Mouse (Mus musculus): ENCODE measurements at regions not wholly inside any gene's neighbourhood (a gene's known extent, or its start where the extent isn't known, plus 50 kb on each side); places are given as distances from the start of the nearest gene placed in this dataset.
"Not testable (repeated sequence)": the region's sequence is repeated elsewhere in the genome, so short reads cannot be mapped to it uniquely, and the experiment has no call there.

DNA sequence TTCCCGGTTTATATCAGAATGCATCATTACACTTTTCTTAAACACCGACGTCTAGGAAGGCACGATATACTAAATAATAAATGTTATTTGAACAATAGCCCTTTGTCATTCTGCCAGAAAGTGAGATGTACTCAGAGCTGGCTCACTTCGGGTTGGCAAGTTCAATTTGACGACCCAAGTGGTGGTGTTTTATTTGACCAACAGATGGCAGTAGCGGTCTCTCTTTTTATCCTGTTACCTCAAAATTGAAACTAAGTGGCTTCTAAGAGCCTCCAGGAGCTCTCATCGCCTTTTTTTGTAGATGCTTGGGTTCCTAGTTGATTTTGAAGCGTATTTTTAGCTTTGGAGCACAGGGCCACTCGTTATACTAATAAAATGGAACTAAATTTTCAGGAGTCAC lies 66.7 kb upstream of the Chmp2b start:
- peak; percentile 83 for DNase-seq

GRCm38 (mm10) chr16:65631680-65632079 lies 69.2 kb upstream of the Chmp2b start:
- DNase-seq = no peak

GRCm38 (mm10) chr16:65646741-65647140 lies 84.2 kb upstream of the Chmp2b start:
- DNase-seq = not testable (repeated sequence)

DNA sequence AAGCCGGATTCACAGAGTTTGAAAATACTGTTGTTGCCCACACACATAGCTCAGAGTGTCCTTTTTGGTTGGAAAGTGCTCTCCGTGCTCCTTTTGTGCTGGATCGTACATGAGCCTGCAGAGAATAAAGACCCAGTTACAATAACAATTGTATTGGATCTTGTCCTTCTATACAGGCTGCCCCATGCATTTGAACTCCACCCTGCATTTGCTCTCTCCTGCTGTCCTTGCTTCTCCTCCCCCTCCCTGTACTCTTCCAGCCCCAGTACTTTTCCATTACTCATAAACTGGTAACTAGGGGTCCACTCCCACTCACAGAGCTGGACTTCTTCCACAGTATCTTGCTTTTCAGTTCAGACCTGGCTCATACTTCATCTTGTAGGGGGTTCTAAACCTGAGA lies 86.5 kb upstream of the Chmp2b start:
- DNase-seq = no peak

DNA sequence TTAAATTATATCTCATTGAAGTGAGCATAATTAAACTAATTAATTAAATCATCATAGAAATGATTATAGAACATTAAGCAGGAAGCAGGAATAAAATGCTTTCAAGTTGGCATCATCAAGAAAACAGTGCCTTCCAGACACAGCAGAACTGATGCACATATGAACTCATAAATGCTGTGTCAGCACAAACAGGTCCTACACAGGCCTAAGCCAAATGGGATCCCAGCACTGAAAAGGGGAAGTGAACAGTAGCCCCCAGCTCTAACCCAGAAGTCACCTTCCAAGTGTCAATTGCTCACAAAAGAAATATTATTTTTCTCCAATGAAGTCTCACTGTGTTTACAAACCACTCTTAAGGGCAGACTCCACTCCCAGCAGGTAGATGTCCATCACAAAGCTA lies 93.0 kb upstream of the Chmp2b start:
- DNase-seq = no peak

GRCm38 (mm10) chr16:65657829-65658228 lies 95.3 kb upstream of the Chmp2b start:
- DNase-seq = no peak

DNA sequence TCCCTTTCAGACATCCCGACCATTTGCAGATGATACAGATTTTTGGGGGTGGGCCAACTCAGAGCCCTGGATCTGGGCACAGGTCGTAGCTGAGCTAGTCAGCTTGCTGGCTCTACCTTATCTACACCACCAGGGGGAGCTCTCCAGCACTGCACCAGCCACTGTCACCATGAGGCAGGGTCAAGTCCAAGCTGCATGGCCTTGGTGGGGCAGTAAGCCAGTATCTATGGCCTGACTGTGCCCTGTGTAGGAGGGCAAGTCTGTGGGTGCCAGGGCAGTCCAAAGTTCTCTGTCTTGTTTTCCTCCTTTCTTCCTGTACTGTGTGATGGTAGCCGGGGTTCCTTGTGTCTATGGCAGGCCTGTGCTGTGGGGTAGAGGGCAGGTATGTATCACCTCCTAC lies 102.3 kb upstream of the Chmp2b start:
- DNase-seq = peak; percentile 38

DNA sequence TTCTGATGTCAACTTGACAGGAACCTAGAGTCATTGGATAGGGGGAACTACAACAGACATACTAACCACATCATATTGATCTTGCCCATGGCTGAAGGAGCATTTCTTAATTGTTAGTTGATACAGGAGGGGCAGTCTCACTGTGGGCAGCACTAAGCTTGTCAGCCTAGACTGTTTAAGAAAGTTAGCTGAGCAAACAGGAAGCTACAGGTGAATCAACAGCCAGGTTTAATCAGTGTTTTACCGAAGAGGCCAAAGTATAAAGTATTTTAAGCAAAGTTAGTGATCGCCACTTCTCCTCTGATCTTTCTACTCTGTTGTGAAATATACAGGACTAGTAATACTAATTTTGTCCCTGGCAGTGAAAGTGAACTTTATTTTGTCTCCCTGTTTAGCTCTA lies 109.6 kb upstream of the Chmp2b start:
- no peak for DNase-seq

DNA sequence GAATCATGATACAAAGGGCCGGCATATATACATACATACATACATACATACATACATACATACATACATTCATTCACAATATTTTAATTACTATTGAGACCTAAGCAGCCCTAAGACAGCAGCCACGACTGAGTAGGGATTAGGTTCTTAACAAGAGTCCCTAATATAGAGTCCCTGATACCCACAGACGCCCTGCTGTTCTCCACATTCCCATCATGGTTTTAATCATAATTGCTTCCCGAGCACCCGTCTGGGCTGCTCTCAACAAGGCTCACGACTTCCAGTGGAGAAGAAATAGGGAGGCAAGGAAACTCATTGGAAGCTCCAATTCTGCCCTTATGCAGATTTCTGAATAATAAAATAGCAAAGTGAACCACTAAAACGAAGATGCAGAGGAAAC lies 120.6 kb upstream of the Chmp2b start:
- no peak for DNase-seq

DNA sequence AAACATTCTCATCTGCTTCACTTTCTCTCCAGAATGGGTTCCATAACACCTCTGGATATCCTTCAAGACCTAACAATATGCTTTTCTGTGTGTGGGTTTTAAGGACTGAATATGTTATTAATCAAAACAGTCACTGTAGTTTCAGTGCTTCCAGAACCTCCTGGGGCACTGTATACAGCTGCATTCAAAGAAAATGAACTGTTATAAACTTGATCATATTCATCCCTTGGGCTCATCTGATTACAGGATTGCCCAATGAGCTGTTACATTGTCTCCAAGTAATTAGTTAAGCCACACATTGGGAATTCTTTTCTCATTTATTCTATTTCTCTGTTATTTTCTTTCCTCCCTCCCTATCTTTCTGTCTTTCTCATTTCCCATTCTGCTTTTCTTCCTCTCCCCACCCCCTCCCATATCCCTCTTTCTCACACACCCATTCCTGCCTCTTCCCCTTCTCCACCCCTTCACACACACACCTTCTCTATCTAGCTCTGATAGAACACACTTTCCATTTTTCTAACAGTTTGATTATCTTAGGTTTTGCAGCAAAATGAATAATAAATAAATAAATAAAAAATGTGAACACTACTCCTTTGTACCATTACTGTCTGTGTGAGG lies 121.3 kb upstream of the Chmp2b start:
- no peak for DNase-seq

GRCm38 (mm10) chr16:65693626-65694025 lies 121.4 kb upstream of the Vgll3 start:
- no peak for DNase-seq

DNA sequence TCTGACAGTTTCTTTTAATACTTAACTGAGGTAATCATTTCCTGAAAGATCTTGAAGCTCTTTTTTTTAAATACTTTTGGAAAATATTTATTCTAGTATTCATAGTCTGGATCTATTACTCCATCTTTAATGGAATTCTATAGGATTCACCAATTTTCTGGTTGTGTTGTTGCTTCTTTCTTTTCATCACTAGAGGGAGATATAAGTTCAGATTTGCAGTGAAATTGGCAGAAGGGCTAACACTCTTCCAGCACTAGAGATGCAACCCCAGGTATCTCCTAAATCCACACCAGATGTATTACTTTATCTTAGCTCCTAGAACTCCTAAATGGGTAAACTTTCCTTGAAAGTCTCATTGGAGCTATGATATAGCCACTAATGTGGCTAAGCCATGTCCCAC lies 99.4 kb upstream of the Vgll3 start:
- peak; percentile 14 for DNase-seq

- DNase-seq = no peak
These were observed 96.1 kb upstream of the Vgll3 start for GRCm38 (mm10) chr16:65718791-65719472.

GRCm38 (mm10) chr16:65720953-65721352 lies 94.1 kb upstream of the Vgll3 start:
- DNase-seq = peak; percentile 14

- DNase-seq = no peak
These were observed 89.3 kb upstream of the Vgll3 start for GRCm38 (mm10) chr16:65725559-65726269.

- DNase-seq = no peak
These were observed 88.8 kb upstream of the Vgll3 start for GRCm38 (mm10) chr16:65726289-65726688.

DNA sequence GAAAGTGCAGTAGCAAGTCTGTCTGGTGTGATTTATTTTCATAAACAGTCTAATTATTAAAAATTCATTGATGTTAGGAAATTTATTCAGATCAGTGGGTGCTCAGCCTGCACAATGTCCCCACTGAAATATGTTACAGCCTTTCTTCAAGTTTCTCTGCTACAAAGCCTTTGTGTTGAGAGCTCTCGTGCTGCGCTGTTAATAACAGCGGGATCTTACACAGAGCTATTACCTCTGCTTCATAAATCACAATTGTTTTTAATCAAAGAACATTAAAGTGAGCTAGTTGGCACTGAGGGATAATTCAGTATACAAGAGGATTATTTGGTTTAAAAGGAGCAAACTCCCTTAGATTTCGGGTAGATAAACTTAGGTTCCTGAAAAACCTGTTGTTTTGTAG lies 85.7 kb upstream of the Vgll3 start:
- DNase-seq = no peak

DNA sequence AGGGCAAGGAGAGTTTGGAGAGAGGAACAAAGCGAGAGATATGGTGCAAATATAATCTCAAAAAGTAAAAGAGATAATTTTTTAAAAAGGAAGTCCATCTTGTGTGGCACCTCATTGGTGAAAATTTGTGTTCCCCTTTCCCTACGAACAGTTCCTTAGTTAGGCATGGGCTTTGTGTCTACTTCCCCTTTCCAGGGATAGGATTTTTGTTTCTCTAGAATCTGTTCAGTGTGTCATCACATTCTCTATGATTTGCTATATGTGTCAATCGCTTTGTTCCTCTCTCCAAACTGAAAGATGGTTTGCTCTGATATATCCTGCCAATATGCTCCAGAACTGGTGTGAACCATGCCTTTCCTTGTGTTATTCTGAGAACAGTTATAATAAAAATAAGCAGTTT lies 75.4 kb upstream of the Vgll3 start:
- no peak for DNase-seq

DNA sequence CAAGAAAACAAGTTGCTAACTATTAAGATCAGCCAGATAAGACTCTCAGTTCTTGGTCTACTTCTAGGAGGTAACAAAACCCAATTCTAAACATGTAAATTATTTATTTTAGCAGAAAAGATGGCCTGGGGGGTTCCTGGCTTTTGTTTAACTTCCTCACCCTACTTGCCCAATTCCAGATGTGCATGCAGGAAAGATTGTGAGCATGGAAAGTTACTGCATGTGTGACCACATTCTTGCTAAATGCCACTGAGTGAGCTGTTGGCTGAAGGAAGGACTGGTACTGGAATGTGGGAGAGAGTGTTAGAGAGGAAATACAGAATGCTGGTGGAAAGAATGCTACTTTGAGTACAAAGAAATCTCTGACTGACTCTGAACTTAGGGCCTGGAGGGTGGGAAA lies 72.1 kb upstream of the Vgll3 start:
- peak; percentile 8 for DNase-seq

GRCm38 (mm10) chr16:65755667-65756066 lies 59.4 kb upstream of the Vgll3 start:
- peak; percentile 8 for DNase-seq
